Comparison of ENCODE assay signal across 18 mouse cellular contexts in genomic region chr15:81787525-81787924, GRCm38 (mm10).
"Had no signal": no experiment of that assay in that cellular context is flagged by ENCODE, and none has a peak within 500 bp of the region (broad histone marks: within the 10 kb centered on the region; RNA-seq: fewer than 3 reads in every experiment).

No protein-coding gene starts in this region.

- DNase-seq: liver, embryonic 13.5 days; liver, postnatal 0 days; lung, adult 2 months; lung, postnatal 14 days; lung, postnatal 36 days; right cerebral cortex, postnatal 14 days; thymus, adult 18-20 months; thymus, postnatal 14 days; thymus, postnatal 4 days had no signal

- H3K27me3 ChIP-seq: liver, embryonic 13.5 days; liver, embryonic 15.5 days; lung, embryonic 15.5 days; megakaryocyte, embryonic 14.5 days; midbrain, embryonic 13.5 days; midbrain, embryonic 15.5 days; neural tube, embryonic 12.5 days; stomach, embryonic 15.5 days had no signal

- H3K27ac ChIP-seq: liver, embryonic 13.5 days; liver, embryonic 15.5 days; lung, embryonic 15.5 days; macrophage; midbrain, embryonic 13.5 days; midbrain, embryonic 15.5 days; neural tube, embryonic 12.5 days; stomach, embryonic 15.5 days; stomach, postnatal 0 days had no signal

- H3K4me3 ChIP-seq: liver, embryonic 13.5 days; liver, embryonic 15.5 days; lung, embryonic 15.5 days; megakaryocyte, embryonic 14.5 days; midbrain, embryonic 13.5 days; midbrain, embryonic 15.5 days; neural tube, embryonic 12.5 days; stomach, embryonic 15.5 days had no signal

- H3K4me1 ChIP-seq: lung, embryonic 15.5 days; midbrain, embryonic 13.5 days; midbrain, embryonic 15.5 days; neural tube, embryonic 12.5 days; stomach, embryonic 15.5 days had no signal
